Mouse (Mus musculus): ENCODE data around the gene 1700122O11Rik.

GRCm38 (mm10) chr17:48001586-48002361 lies 36.3 kb downstream of the 1700122O11Rik start:
- TF ChIP-seq CTCF (IDR thresholded peaks at IDR 0.05): peak; percentile 19; the same call in 1 of the 2 replicates
- peak; percentile 68 for TF ChIP-seq EP300 (IDR thresholded peaks at IDR 0.05)

Data from lung, postnatal 0 days (tissue).